Comparison of ENCODE assay signal across 26 mouse cellular contexts in genomic region chr13:92742886-92743285, GRCm38 (mm10). TPM values are rescaled to one million over a fixed set of nuclear protein-coding genes. Genes with fewer than 3 reads are reported as not detected.
A peak's percentile ranks its signal among the peaks of the same experiment; 100 is the strongest.
DNase-seq lines count a peak whose midpoint lies in the region; ATAC-seq and TF ChIP-seq lines count a peak whose summit lies in the region.
"Had no signal": no experiment of that assay in that cellular context is flagged by ENCODE, and none has a peak within 500 bp of the region (broad histone marks: within the 10 kb centered on the region; RNA-seq: fewer than 3 reads in every experiment).

No protein-coding gene starts in this region.

- WGBS in stomach, embryonic 15.5 days = 85% methylated on average over 4 of the region's 4 CpGs
- WGBS in stomach, postnatal 0 days = 85% methylated on average over 4 of the region's 4 CpGs
- 80% methylated on average over 4 of the region's 4 CpGs for WGBS in liver, embryonic 13.5 days (ENCODE audit: insufficient replicate concordance)
- WGBS in midbrain, embryonic 13.5 days = 91% methylated on average over 4 of the region's 4 CpGs

- H3K27ac ChIP-seq in stomach, embryonic 15.5 days = no peak overlapping the region
- H3K27ac ChIP-seq in stomach, postnatal 0 days (replicated peaks) = no peak overlapping the region
- peak overlapping the region; percentile 95 for H3K27ac ChIP-seq in liver, embryonic 13.5 days
- H3K27ac ChIP-seq in midbrain, embryonic 13.5 days = no peak overlapping the region
- H3K27ac ChIP-seq: embryonic facial prominence, embryonic 15.5 days; forebrain, embryonic 13.5 days; heart, embryonic 13.5 days; kidney, embryonic 15.5 days; left cerebral cortex, adult 2 months; neural tube, embryonic 13.5 days had no signal

- no peak for TF ChIP-seq CTCF in stomach, postnatal 0 days (IDR thresholded peaks at IDR 0.05; ENCODE audit: low read depth)

- no peak for TF ChIP-seq EP300 in stomach, postnatal 0 days (optimal IDR thresholded peaks at IDR 0.05)

- 0 out of 2 replicates have a peak, but pooled peaks have one; percentile 43 for ATAC-seq in stomach, embryonic 15.5 days (ENCODE audit: insufficient read depth, low FRiP score, low read depth)
- ATAC-seq in stomach, postnatal 0 days (ENCODE audit: low FRiP score, low TSS enrichment) = no peak
- peak; percentile 99 for ATAC-seq in granulocyte monocyte progenitor cell, adult 5-6 weeks (replicated peaks; ENCODE audit: poor library complexity, severe bottlenecking)
- ATAC-seq in liver, embryonic 13.5 days (ENCODE audit: low read depth) = peak; percentile 49
- ATAC-seq in megakaryocyte progenitor cell, adult 5-6 weeks (replicated peaks; ENCODE audit: poor library complexity) = peak; percentile 88
- ATAC-seq in midbrain, embryonic 13.5 days = no peak
- ATAC-seq: activated CD4-positive, CD25-positive, alpha-beta regulatory T cell, adult 4 months; forebrain, embryonic 13.5 days had no signal

- no peaks in the 10 kb centered on the region for H3K27me3 ChIP-seq in stomach, embryonic 15.5 days (replicated peaks)
- no peaks in the 10 kb centered on the region for H3K27me3 ChIP-seq in stomach, postnatal 0 days (ENCODE audit: control insufficient read depth, insufficient read depth, low read length)
- no peaks in the 10 kb centered on the region for H3K27me3 ChIP-seq in liver, embryonic 13.5 days
- H3K27me3 ChIP-seq in midbrain, embryonic 13.5 days = no peaks in the 10 kb centered on the region
- H3K27me3 ChIP-seq: embryonic facial prominence, embryonic 15.5 days; forebrain, embryonic 13.5 days; heart, embryonic 13.5 days; kidney, embryonic 15.5 days; neural tube, embryonic 13.5 days had no signal

- intact Hi-C loops in heart, postnatal 10 days (cut with DNase I) = loop anchor here (5.0 kb wide), 1 partner anchor 386 kb away; the partner anchor contains the start of gene Msh3

- no peaks in the 10 kb centered on the region for H3K9me3 ChIP-seq in stomach, embryonic 15.5 days
- no peaks in the 10 kb centered on the region for H3K9me3 ChIP-seq in stomach, postnatal 0 days (ENCODE audit: control insufficient read depth, low read length)
- no peaks in the 10 kb centered on the region for H3K9me3 ChIP-seq in liver, embryonic 13.5 days (replicated peaks)
- no peaks in the 10 kb centered on the region for H3K9me3 ChIP-seq in midbrain, embryonic 13.5 days
- H3K9me3 ChIP-seq: embryonic facial prominence, embryonic 15.5 days; forebrain, embryonic 13.5 days; heart, embryonic 13.5 days; kidney, embryonic 15.5 days; neural tube, embryonic 13.5 days had no signal

- DNase-seq in stomach, postnatal 0 days (ENCODE audit: low spot score) = no peak
- DNase-seq in liver, embryonic 13.5 days = no peak
- no peak for DNase-seq in heart, postnatal 10 days
- no peak for DNase-seq in lung, postnatal 25 days (ENCODE audit: low spot score)
- DNase-seq: adrenal gland, postnatal 10 days; cerebellum, adult 11-12 months; cerebellum, postnatal 14 days; heart, postnatal 36 days; kidney, postnatal 4 days; layer of hippocampus, adult 9-11 months; left cerebral cortex, postnatal 4 days; lung, adult 2 months; lung, postnatal 36 days; thymus, adult 18-20 months had no signal

- no peak overlapping the region for H3K4me2 ChIP-seq in stomach, embryonic 15.5 days
- no peak overlapping the region for H3K4me2 ChIP-seq in stomach, postnatal 0 days (replicated peaks; ENCODE audit: low read depth)
- H3K4me2 ChIP-seq in liver, embryonic 13.5 days = peak overlapping the region; percentile 65
- no peak overlapping the region for H3K4me2 ChIP-seq in midbrain, embryonic 13.5 days (replicated peaks)
- H3K4me2 ChIP-seq: embryonic facial prominence, embryonic 15.5 days; forebrain, embryonic 13.5 days; kidney, embryonic 15.5 days; midbrain, embryonic 11.5 days; neural tube, embryonic 13.5 days had no signal

- no peak overlapping the region for H3K4me3 ChIP-seq in stomach, embryonic 15.5 days (replicated peaks)
- no peak overlapping the region for H3K4me3 ChIP-seq in stomach, postnatal 0 days (ENCODE audit: low read depth, low read length)
- H3K4me3 ChIP-seq in liver, embryonic 13.5 days (replicated peaks) = no peak overlapping the region; the same call in 1 of the 2 replicates
- H3K4me3 ChIP-seq in midbrain, embryonic 13.5 days (replicated peaks) = no peak overlapping the region
- H3K4me3 ChIP-seq: embryonic facial prominence, embryonic 15.5 days; forebrain, embryonic 13.5 days; heart, embryonic 13.5 days; kidney, embryonic 15.5 days; left cerebral cortex, adult 2 months; neural tube, embryonic 13.5 days had no signal

- H3K4me1 ChIP-seq in stomach, embryonic 15.5 days = 0 out of 2 replicates have a peak, but pooled peaks cover 2% of the 10 kb centered on the region
- H3K4me1 ChIP-seq in stomach, postnatal 0 days (replicated peaks; ENCODE audit: control insufficient read depth, insufficient read depth) = no peaks in the 10 kb centered on the region
- H3K4me1 ChIP-seq in liver, embryonic 13.5 days (replicated peaks) = peaks cover 40% of the 10 kb centered on the region
- no peaks in the 10 kb centered on the region for H3K4me1 ChIP-seq in midbrain, embryonic 13.5 days (replicated peaks)
- H3K4me1 ChIP-seq: forebrain, embryonic 13.5 days; kidney, embryonic 15.5 days had no signal

- H3K36me3 ChIP-seq in stomach, embryonic 15.5 days = no peaks in the 10 kb centered on the region
- H3K36me3 ChIP-seq in stomach, postnatal 0 days (ENCODE audit: control insufficient read depth, insufficient read depth, low read length) = no peaks in the 10 kb centered on the region
- no peaks in the 10 kb centered on the region for H3K36me3 ChIP-seq in liver, embryonic 13.5 days
- no peaks in the 10 kb centered on the region for H3K36me3 ChIP-seq in midbrain, embryonic 13.5 days
- H3K36me3 ChIP-seq: embryonic facial prominence, embryonic 15.5 days; heart, embryonic 13.5 days; kidney, embryonic 15.5 days; neural tube, embryonic 13.5 days had no signal

- no peak overlapping the region for H3K9ac ChIP-seq in stomach, embryonic 15.5 days
- no peak overlapping the region for H3K9ac ChIP-seq in stomach, postnatal 0 days (ENCODE audit: low read length)
- H3K9ac ChIP-seq in liver, embryonic 13.5 days = peak overlapping the region; percentile 68
- H3K9ac ChIP-seq in midbrain, embryonic 13.5 days (replicated peaks) = no peak overlapping the region
- H3K9ac ChIP-seq: embryonic facial prominence, embryonic 15.5 days; forebrain, embryonic 13.5 days; heart, embryonic 13.5 days; kidney, embryonic 15.5 days; neural tube, embryonic 13.5 days had no signal

RNA-seq across cellular contexts. Expression of gene Thbs4, which starts 51.7 kb away (rescaled TPM):
- polyA plus RNA-seq in stomach, embryonic 15.5 days (2015; fragmentation: Nextera tagmentation; extraction: Ambion mirVana) = 7.5 and 9.8 TPM in 2 replicates
- 0.72 and 0.93 TPM in 2 replicates for polyA plus RNA-seq in stomach, postnatal 0 days (2015; fragmentation: Nextera tagmentation; extraction: Ambion mirVana)
- total RNA-seq in granulocyte monocyte progenitor cell, adult 5-6 weeks (2014; fragmentation: Nextera tagmentation) = not detected in 2 replicates
- not detected in 2 replicates for total RNA-seq in granulocyte monocyte progenitor cell, adult 5-6 weeks (2017)
- 0.23 and 0.30 TPM in 2 replicates for polyA plus RNA-seq in liver, embryonic 13.5 days (2015; fragmentation: Nextera tagmentation; extraction: Ambion mirVana)
- not detected in 2 replicates for total RNA-seq in megakaryocyte progenitor cell, adult 5-6 weeks (2015)
- total RNA-seq in megakaryocyte progenitor cell, adult 5-6 weeks (2017) = 0.30 TPM in 1 of 2 replicates, not detected in the other
- polyA plus RNA-seq in midbrain, embryonic 13.5 days (2015; fragmentation: Nextera tagmentation; extraction: Ambion mirVana) = 2.8 TPM in 2 replicates
- total RNA-seq in heart, postnatal 10 days (2021) = 10 to 100 TPM in 1 of 2 experiments, 1 to 10 TPM in 1; 8.9 to 12.4 TPM
- polyA plus RNA-seq: activated CD4-positive, CD25-positive, alpha-beta regulatory T cell, adult 4 months had no signal

Comparison
In these comparisons a context has a peak if more than half of its experiments do, and no peak if none do; other contexts are left out.
1. ATAC-seq: peak in stomach, embryonic 15.5 days (single experiment), granulocyte monocyte progenitor cell, adult 5-6 weeks (single experiment), liver, embryonic 13.5 days (single experiment) and megakaryocyte progenitor cell, adult 5-6 weeks (single experiment); none in stomach, postnatal 0 days (single experiment) and midbrain, embryonic 13.5 days (single experiment).